Mouse (Mus musculus) embryonic fibroblast, embryonic 13.5 days (primary cell): ENCODE data around the gene Tsku.

ENCODE experiments used
- CTCF ChIP-seq: IDR thresholded peaks from 2 replicates; pipeline ENCODE4 v1.5.1; 2011; ENCODE audit warnings: mild to moderate bottlenecking, control low read depth, low read length, moderate library complexity, borderline replicate concordance; ENCODE audit not compliant: insufficient read depth
- POLR2A ChIP-seq: IDR thresholded peaks from 2 replicates; pipeline ENCODE4 v1.6.1; 2011; ENCODE audit warnings: low read depth, mild to moderate bottlenecking, control low read depth, low read length, moderate library complexity

GRCm38 (mm10) chr7:98402582-98403574, 41.8 kb upstream of the Tsku start:
- TF ChIP-seq CTCF (no peak), POLR2A (no peak)
